Comparison of ENCODE assay signal across 8 mouse cellular contexts in genomic region chr9:98690839-98691516, GRCm38 (mm10).
DNase-seq lines count a peak whose midpoint lies in the region; ATAC-seq and TF ChIP-seq lines count a peak whose summit lies in the region.

No protein-coding gene starts in this region.

- H3K9ac ChIP-seq in midbrain, embryonic 15.5 days, result no peak overlapping the region
- H3K9ac ChIP-seq in heart, postnatal 0 days (replicated peaks; ENCODE audit: low read depth, low read length), result no peak overlapping the region
- no peak overlapping the region for H3K9ac ChIP-seq in neural tube, embryonic 15.5 days (replicated peaks)

- H3K27ac ChIP-seq in midbrain, embryonic 15.5 days, result no peak overlapping the region
- no peak overlapping the region for H3K27ac ChIP-seq in midbrain, embryonic 10.5 days (replicated peaks)
- 0 out of 2 replicates have a peak overlapping the region, but pooled peaks have one; percentile 15 for H3K27ac ChIP-seq in heart, postnatal 0 days (ENCODE audit: low read depth)
- H3K27ac ChIP-seq in layer of hippocampus, adult 2 months, result no peak overlapping the region
- no peak overlapping the region for H3K27ac ChIP-seq in neural tube, embryonic 15.5 days (replicated peaks)

- H3K4me2 ChIP-seq in midbrain, embryonic 15.5 days, result no peak overlapping the region
- H3K4me2 ChIP-seq in heart, postnatal 0 days (ENCODE audit: low read depth, low read length), result no peak overlapping the region; the same call in 1 of the 2 replicates
- peak overlapping the region; percentile 28; the same call in 1 of the 2 replicates for H3K4me2 ChIP-seq in neural tube, embryonic 15.5 days

- DNase-seq in midbrain, embryonic 10.5 days (ENCODE audit: low spot score), result no peak
- DNase-seq in embryo, embryonic 11.5 days (ENCODE audit: low read depth, low spot score), result peak; percentile 32
- DNase-seq in heart, postnatal 0 days (ENCODE audit: low spot score), result peak; percentile 25
- peak; percentile 27 to 43 for DNase-seq in layer of hippocampus, adult 2 months (ENCODE audit: low spot score in 2 of 2)
- DNase-seq in T-cell, adult 2 months (ENCODE audit: low spot score), result no peak
- DNase-seq in cerebellum, adult 9-11 months, result no peak

- H3K27me3 ChIP-seq in midbrain, embryonic 15.5 days (replicated peaks), result no peaks in the 10 kb centered on the region
- H3K27me3 ChIP-seq in midbrain, embryonic 10.5 days (ENCODE audit: low read depth, poor library complexity, severe bottlenecking), result no peaks in the 10 kb centered on the region
- no peaks in the 10 kb centered on the region for H3K27me3 ChIP-seq in heart, postnatal 0 days (ENCODE audit: control insufficient read depth, insufficient read depth, low read length)
- no peaks in the 10 kb centered on the region for H3K27me3 ChIP-seq in neural tube, embryonic 15.5 days (replicated peaks)

- no peak for TF ChIP-seq EP300 in heart, postnatal 0 days (IDR thresholded peaks at IDR 0.05; ENCODE audit: low read depth)

- H3K9me3 ChIP-seq in midbrain, embryonic 15.5 days, result no peaks in the 10 kb centered on the region
- no peaks in the 10 kb centered on the region for H3K9me3 ChIP-seq in midbrain, embryonic 10.5 days (replicated peaks)
- H3K9me3 ChIP-seq in heart, postnatal 0 days (replicated peaks; ENCODE audit: control insufficient read depth, low read length), result no peaks in the 10 kb centered on the region
- H3K9me3 ChIP-seq in neural tube, embryonic 15.5 days (replicated peaks), result no peaks in the 10 kb centered on the region

- WGBS in midbrain, embryonic 15.5 days, result 76% methylated on average over 14 of the region's 14 CpGs
- WGBS in midbrain, embryonic 10.5 days, result 89% methylated on average over 14 of the region's 14 CpGs
- WGBS in heart, postnatal 0 days, result 70% methylated on average over 14 of the region's 14 CpGs
- 70% methylated on average over 14 of the region's 14 CpGs for WGBS in neural tube, embryonic 15.5 days

- H3K4me1 ChIP-seq in midbrain, embryonic 15.5 days, result 0 out of 2 replicates have a peak, but pooled peaks cover 4% of the 10 kb centered on the region
- H3K4me1 ChIP-seq in midbrain, embryonic 10.5 days, result no peaks in the 10 kb centered on the region
- H3K4me1 ChIP-seq in heart, postnatal 0 days (ENCODE audit: control insufficient read depth, insufficient read depth), result no peaks in the 10 kb centered on the region
- 0 out of 2 replicates have a peak, but pooled peaks cover 6% of the 10 kb centered on the region for H3K4me1 ChIP-seq in neural tube, embryonic 15.5 days

- no peak for TF ChIP-seq CTCF in heart, postnatal 0 days (IDR thresholded peaks at IDR 0.05; ENCODE audit: low read depth)
- no peak for TF ChIP-seq CTCF in layer of hippocampus, adult 2 months (conservative IDR thresholded peaks at IDR 0.05)

- no peak overlapping the region for H3K4me3 ChIP-seq in midbrain, embryonic 15.5 days
- no peak overlapping the region for H3K4me3 ChIP-seq in midbrain, embryonic 10.5 days
- no peak overlapping the region for H3K4me3 ChIP-seq in heart, postnatal 0 days (ENCODE audit: low read depth, low read length)
- no peak overlapping the region for H3K4me3 ChIP-seq in layer of hippocampus, adult 2 months
- H3K4me3 ChIP-seq in neural tube, embryonic 15.5 days (replicated peaks), result no peak overlapping the region

- ATAC-seq in midbrain, embryonic 15.5 days (replicated peaks), result 0 out of 2 replicates have a peak, but pooled peaks have one; percentile 27
- no peak for ATAC-seq in heart, postnatal 0 days (ENCODE audit: insufficient read depth, low read depth)
- peak; percentile 66; the same call in 1 of the 2 replicates for ATAC-seq in neural tube, embryonic 15.5 days (ENCODE audit: low FRiP score)

- no peaks in the 10 kb centered on the region for H3K36me3 ChIP-seq in midbrain, embryonic 15.5 days (replicated peaks)
- H3K36me3 ChIP-seq in midbrain, embryonic 10.5 days, result no peaks in the 10 kb centered on the region
- H3K36me3 ChIP-seq in heart, postnatal 0 days (replicated peaks; ENCODE audit: control insufficient read depth, insufficient read depth, low read length), result no peaks in the 10 kb centered on the region
- H3K36me3 ChIP-seq in neural tube, embryonic 15.5 days, result no peaks in the 10 kb centered on the region

Comparison
In these comparisons a context has a peak if more than half of its experiments do, and no peak if none do; other contexts are left out.
1. DNase-seq: peak in embryo, embryonic 11.5 days (single experiment), heart, postnatal 0 days (single experiment) and layer of hippocampus, adult 2 months (2 of 2); none in midbrain, embryonic 10.5 days (single experiment), T-cell, adult 2 months (single experiment) and cerebellum, adult 9-11 months (single experiment).